Mouse (Mus musculus): ENCODE data around the gene Klb. TPM values are rescaled to one million over a fixed set of nuclear protein-coding genes. Genes with fewer than 3 reads are reported as not detected.

Klb gene
- polyA plus RNA-seq, 1 experiment: 0.40 TPM

Other genes starting within 250 kb of the Klb start
- gene Klhl5, start 240.8 kb upstream of the Klb start, polyA plus RNA-seq (2012; rRNA removed): 8.1 and 11.3 TPM in 2 replicates
- gene Wdr19, start 148.6 kb upstream of the Klb start, polyA plus RNA-seq (2012; rRNA removed): 0.72 and 1.7 TPM in 2 replicates
- 12.0 and 13.6 TPM in 2 replicates for gene Rfc1, start 12.6 kb upstream of the Klb start, polyA plus RNA-seq (2012; rRNA removed)
- gene Rpl9, start 43.1 kb downstream of the Klb start, polyA plus RNA-seq (2012; rRNA removed): 361 TPM in 2 replicates
- 13.4 and 17.8 TPM in 2 replicates for gene Lias, start 43.2 kb downstream of the Klb start, polyA plus RNA-seq (2012; rRNA removed)
- gene Ugdh, start 87.6 kb downstream of the Klb start, polyA plus RNA-seq (2012; rRNA removed): 26.6 and 48.3 TPM in 2 replicates
- gene Gm43552, start 144.5 kb downstream of the Klb start, polyA plus RNA-seq (2012; rRNA removed): 0.62 TPM in 1 of 2 replicates, not detected in the other
- 111 and 119 TPM in 2 replicates for gene Smim14, start 188.9 kb downstream of the Klb start, polyA plus RNA-seq (2012; rRNA removed)
- 19.3 and 22.7 TPM in 2 replicates for gene Ube2k, start 188.9 kb downstream of the Klb start, polyA plus RNA-seq (2012; rRNA removed)